Mouse (Mus musculus) testis, postnatal 10 days (tissue): ENCODE results near the gene Vav1.
A peak's percentile ranks its signal among the peaks of the same experiment; 100 is the strongest.

Experiments
- DNase-seq: peaks from one replicate; pipeline ENCODE4 v3.0.0; 2021; ENCODE audit warnings: low spot score

Gene Vav1

GRCm38 (mm10) chr17:57339298-57339697, 60.4 kb downstream of the Vav1 start:
- no peak for DNase-seq

DNA sequence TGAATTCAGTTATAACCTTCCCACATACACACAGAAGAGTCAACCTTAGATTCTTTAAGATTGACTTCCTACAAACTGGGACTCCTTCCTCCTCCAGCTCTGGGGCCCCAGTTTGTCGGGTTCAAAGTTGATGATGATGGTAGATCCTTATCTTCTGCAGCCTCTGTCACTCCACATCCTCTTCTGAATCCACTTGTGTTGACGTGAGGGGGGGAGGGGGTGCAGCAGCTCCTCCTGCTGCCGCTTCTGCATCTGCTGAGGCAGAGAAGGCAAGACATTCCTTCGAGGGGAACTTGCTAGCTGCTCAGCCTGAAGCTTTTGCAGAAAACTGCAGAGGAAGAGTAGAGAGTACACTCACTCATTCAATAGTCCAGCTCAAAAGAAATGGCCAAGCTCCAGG, 62.7 kb downstream of the Vav1 start:
- peak; percentile 24 for DNase-seq

- DNase-seq: peak; percentile 12
These were observed 65.3 kb downstream of the Vav1 start for GRCm38 (mm10) chr17:57344029-57344707.

GRCm38 (mm10) chr17:57347017-57347416, 68.1 kb downstream of the Vav1 start:
- peak; percentile 3 for DNase-seq

GRCm38 (mm10) chr17:57347781-57348180, 68.9 kb downstream of the Vav1 start:
- peak; percentile 23 for DNase-seq

DNA sequence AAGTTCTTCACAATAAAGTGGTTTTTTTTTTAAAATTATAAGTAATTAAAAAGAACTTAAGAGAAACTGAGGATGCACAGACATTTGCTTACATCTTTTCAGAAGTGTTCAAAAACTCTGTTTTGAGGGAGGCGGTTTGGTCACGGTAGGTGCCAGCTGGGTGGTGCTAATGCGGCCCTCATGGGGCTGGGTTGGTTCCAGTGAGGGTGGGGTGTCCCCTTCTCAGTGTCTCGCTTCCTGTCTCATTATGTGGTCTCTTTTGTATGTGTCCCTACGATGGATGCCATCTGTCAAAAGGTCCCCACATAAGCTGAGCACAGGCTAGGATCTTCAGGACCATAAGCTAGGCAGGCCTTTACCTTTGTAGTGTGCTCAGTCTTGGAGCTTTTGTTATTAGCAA, 70.2 kb downstream of the Vav1 start:
- peak; percentile 20 for DNase-seq

DNA sequence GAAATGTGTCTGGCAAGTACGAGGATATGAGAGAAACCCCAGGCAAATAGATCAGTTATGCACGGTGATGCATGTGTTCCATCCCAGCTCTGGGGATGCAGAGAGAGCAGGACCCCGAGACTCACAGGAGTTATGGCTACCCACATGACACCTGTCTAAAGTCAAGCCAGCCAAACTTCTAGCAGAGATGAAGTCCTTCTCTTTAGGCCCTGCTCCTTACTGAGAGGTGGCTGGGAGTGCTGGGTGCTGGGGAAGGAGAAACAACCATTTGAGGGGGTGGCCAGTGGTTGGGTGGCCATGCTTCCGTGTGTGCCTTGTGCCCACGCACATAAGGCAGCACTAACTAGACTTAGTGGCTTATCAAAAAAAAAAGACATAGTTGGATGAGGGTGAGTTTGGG, 71.3 kb downstream of the Vav1 start:
- DNase-seq: peak; percentile 16

- DNase-seq: peak; percentile 39
These were observed 72.2 kb downstream of the Vav1 start for GRCm38 (mm10) chr17:57351107-57351506.

GRCm38 (mm10) chr17:57358441-57358840, 79.5 kb downstream of the Vav1 start, which contains the start of gene Adgre1:
Gene Adgre1 (plus strand): TSS chr17:57358691.
- peak; percentile 10 for DNase-seq

- peak; percentile 7 for DNase-seq
These were observed 80.8 kb downstream of the Vav1 start for GRCm38 (mm10) chr17:57359485-57360241.
